Mouse (Mus musculus): ENCODE measurements around the gene Cpsf4l.

Cpsf4l gene

GRCm38 (mm10) chr11:113736848-113737552 lies 27.2 kb upstream of the Cpsf4l start:
- ATAC-seq (ENCODE audit: insufficient number of reproducible peaks, low FRiP score, low TSS enrichment) = no peak

DNA sequence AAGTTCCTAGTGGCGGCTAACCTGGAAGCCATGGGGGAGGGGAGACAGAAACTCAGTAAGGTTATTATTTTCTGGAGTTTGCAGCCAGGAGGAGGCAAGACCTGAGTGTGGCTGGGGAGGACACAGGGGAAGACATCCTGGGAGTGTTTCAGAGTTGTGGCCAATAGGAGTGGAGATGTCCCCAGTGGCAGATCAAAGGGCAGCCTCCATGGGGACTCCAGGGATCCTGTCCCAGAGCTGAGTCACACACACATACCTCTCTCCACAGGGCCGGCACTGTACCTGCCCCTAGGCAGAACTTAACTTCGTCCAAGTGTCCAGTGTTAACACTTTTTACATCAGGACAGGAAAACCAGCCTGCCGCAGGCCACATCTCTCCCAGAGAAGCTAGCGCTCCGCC lies 25.3 kb upstream of the Cpsf4l start:
- no peak for ATAC-seq (ENCODE audit: insufficient number of reproducible peaks, low FRiP score, low TSS enrichment)

DNA sequence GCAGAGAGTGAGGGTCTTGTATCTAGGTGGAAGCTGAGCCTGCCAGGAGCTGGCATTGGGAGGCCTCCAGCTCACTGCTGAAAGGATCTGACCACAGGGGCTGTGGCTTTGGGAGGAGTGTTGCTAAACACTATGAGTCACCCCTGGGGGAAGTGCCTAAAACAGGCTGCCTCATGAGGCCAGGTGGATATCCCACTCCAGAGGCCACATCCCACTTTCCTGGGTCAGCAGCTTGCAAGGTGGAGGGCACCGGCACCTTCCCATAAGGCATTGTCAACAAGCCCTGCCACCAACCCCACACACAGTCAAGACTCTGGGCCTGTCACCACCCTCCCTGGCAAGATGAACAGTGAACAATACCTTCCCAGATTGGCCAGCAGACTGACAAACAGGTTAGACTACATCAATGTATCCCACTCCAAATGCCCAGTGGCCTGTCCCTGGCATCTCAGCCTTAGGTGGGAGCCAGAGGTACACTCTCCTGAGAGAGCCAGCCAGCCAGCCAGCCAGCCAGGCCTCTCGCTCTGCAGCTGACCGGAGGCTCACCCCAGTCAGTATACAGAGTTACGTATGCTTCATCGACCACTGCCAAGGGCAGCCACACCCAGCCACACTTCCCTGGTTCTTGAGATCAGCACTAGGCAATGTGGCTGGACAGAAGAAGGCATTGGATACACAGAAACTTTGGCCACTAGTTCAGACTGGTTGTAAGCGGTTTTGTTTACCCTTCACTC lies 24.0 kb upstream of the Cpsf4l start:
- no peak for ATAC-seq (ENCODE audit: insufficient number of reproducible peaks, low FRiP score, low TSS enrichment)

GRCm38 (mm10) chr11:113731945-113732612 lies 22.3 kb upstream of the Cpsf4l start:
- no peak for ATAC-seq (ENCODE audit: insufficient number of reproducible peaks, low FRiP score, low TSS enrichment)

GRCm38 (mm10) chr11:113730879-113731278 lies 21.1 kb upstream of the Cpsf4l start:
- no peak for ATAC-seq (ENCODE audit: insufficient number of reproducible peaks, low FRiP score, low TSS enrichment)

DNA sequence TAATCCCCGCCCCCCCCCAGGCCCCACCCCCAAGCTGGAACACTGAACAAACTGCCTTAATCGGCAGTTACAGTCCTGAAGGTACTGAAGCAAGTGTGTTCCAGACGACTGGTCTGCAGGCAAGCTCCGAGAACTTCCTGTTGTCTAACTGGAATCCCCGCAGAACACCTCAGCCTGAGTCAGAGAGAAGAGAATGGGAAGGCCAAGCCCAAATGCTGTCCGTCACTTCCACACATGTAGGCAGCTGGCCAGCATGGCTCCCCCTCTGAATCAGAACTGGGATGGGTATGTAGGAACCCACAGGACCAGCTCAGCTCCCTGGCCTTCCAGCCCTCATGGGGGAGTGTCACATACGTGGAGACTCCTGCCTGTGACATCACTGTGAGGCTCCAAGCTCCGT lies 20.1 kb upstream of the Cpsf4l start:
- ATAC-seq (ENCODE audit: insufficient number of reproducible peaks, low FRiP score, low TSS enrichment) = no peak

DNA sequence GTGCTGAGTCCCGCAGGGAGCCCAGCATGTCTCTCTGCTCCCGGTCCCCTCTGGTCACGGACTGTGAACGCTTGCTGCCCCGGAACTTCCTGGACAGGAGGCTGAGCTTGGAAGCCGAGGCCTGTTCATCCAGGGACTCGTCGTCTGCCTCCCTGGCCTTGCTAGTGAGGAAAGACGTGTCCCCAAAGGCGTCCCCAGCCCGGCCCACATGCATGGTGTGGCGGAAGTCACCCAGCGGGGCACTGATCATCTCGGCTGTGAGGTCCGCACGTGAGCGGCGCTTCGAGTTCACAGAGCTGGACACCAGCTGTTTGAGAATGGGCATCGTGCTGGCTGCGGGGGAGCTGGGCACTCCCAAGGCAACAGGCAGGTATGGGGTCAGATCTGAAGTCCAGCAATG lies 19.4 kb upstream of the Cpsf4l start:
- no peak for ATAC-seq (ENCODE audit: insufficient number of reproducible peaks, low FRiP score, low TSS enrichment)

DNA sequence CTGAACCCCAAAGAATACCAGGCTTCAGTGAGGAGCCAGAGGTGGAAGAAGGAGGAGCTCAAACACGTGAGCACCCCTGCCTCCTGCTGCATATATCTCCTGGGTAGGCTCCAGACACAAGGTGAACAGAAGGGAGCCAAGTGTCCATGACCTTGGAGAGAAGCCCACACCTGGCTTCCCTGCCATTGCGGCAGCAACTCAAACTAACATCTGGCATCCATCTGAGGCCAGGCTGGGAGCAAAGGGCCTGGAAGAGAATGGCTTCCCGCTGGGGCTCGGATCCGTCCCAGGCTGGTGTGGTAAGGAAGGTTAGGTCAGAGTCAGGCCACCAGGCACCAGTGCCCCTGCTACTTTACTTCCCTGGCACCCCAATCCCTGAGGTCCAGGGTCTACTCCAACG lies 18.2 kb upstream of the Cpsf4l start:
- ATAC-seq (ENCODE audit: insufficient number of reproducible peaks, low FRiP score, low TSS enrichment) = no peak

GRCm38 (mm10) chr11:113726994-113727888 lies 17.4 kb upstream of the Cpsf4l start:
- no peak for ATAC-seq (ENCODE audit: insufficient number of reproducible peaks, low FRiP score, low TSS enrichment)

DNA sequence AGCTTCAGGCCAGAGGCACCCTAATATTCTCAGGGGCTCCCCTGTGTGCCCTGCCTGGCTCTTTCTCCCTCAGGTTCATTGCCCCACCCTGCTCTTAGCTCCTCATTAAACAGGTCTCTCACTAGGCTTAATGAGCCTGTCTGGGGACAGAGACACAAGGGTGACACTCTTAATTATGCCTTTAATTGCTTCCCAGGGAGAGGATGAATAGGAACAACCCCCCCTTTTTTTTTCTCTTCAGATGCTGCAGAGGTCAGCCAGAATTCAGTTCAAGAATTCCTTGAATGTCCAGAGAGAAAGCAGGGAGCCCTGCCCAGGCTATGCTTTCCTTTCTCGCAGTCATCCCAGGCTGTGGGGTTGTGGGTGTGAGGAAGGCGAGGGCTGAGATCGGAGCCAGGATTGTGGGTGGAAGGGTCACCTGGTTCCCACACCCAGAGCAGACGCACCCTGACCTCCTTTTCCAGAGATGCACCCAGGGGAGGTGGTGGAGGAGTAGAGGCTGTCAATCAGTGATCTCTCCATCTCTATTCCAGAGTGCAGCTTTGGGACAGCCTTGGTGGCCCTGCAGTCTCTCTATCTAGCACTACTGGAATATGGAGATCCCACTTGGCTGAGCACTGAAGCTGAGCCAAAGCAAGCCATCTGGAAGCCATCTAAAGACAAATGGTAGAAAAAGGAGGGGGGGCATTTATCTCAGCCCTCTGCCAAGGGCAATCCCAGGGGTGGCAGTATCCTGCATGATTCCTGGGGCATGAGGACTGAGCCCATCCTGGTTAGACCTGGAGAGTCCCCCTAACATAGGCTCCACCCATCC lies 15.6 kb upstream of the Cpsf4l start:
- ATAC-seq (ENCODE audit: insufficient number of reproducible peaks, low FRiP score, low TSS enrichment) = no peak

GRCm38 (mm10) chr11:113722405-113723090 lies 12.7 kb upstream of the Cpsf4l start:
- no peak for ATAC-seq (ENCODE audit: insufficient number of reproducible peaks, low FRiP score, low TSS enrichment)

GRCm38 (mm10) chr11:113717767-113718424 lies 8.1 kb upstream of the Cpsf4l start:
- ATAC-seq (ENCODE audit: insufficient number of reproducible peaks, low FRiP score, low TSS enrichment) = no peak

GRCm38 (mm10) chr11:113716132-113716531 lies 6.3 kb upstream of the Cpsf4l start:
- ATAC-seq (ENCODE audit: insufficient number of reproducible peaks, low FRiP score, low TSS enrichment) = no peak

GRCm38 (mm10) chr11:113715078-113715674 lies 5.4 kb upstream of the Cpsf4l start:
- no peak for ATAC-seq (ENCODE audit: insufficient number of reproducible peaks, low FRiP score, low TSS enrichment)

DNA sequence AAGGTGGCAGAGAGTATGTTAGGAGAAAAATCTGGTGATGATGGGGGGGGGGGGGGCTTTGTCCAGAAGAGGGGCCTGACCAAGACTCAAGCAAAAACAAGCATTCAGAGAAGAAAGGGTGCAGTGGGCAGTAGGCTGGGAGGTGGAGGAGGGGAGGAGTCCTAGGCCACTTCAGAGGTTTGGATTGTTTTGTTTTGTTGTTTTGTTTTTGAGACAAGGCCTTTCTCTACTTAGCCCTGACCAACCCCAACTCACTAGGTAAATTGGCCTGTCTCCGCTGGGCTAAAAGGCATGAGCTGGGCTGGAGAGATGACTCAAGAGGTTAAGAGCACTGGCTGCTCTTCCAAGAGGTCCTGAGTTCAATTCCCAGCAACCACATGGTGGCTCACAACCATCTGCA lies 1.2 kb upstream of the Cpsf4l start:
- no peak for ATAC-seq (ENCODE audit: insufficient number of reproducible peaks, low FRiP score, low TSS enrichment)

DNA sequence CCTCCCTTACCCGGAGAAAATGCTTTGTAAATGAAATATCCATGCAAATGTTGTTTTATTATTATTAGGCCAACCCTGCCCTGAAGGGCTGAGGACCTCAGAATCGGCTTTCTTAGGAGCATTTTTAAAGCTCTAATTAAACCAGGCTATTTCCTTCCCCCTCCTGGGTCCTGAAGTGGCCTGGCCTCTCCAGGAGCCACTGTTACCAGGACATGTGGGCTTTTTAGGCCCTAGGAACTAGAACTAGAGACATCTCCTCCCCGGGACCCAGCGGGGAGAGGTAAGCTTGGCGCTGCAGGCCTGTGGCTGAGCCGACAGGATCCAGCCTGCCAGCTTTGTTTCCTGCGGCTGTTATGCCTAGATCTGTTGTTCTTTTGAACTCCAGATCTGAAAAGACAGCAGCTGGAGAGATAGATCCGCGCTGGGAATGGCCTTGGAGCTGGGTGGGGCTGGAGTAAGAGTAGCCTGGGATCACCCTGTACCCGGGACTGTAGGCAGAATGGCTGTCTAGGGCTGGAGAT lies 500 bp upstream of the Cpsf4l start:
- no peak for ATAC-seq (ENCODE audit: insufficient number of reproducible peaks, low FRiP score, low TSS enrichment)

DNA sequence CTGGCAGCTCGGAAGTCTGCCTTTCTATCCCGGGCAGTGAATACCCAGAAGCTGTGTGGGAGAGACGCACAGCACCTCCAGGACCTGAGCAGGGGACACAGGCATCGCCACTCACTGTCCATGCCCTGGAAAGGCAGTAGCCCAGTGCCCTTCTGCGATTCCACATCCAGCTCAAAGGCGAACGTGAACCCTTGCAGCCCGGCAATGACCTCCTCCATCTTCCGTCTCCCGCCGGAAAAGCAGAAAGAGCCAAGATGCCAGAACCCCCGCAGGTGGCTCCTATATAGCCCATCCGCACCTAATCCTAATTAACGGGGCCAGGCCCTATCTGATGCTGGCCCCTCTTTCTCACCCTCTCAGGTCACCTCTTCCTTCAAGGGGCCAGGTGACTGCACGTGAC lies 545 bp downstream of the Cpsf4l start:
- ATAC-seq (ENCODE audit: insufficient number of reproducible peaks, low FRiP score, low TSS enrichment) = no peak

DNA sequence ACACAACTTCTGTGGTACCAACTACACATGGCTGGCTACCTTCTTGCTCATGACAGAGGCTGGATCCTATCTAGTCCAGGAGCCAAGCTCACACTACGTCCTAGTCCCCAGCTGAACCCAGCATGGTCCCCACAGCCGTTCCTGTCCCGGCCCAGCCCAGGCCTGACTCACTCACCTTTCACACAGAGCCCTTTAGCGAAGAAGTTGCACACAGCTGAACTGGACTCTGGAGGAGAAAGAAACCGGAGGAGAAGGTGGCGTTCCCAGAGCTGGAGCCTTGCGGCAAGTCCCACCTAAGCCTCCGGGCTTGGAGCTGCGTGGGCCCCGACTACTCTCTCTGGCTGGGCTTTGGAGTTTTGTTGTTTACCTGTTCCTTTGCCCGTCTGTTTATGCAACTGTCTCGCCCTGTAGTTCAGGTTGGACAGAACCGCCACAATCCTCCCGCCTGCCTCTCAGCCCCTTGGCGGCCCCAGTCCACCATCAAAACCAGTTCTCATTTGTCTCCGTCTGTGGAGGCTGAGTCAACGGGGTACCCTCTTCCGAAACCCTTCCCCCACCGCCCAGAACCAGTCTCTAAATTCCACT lies 1.1 kb downstream of the Cpsf4l start:
- no peak for ATAC-seq (ENCODE audit: insufficient number of reproducible peaks, low FRiP score, low TSS enrichment)

All from cerebellum, adult (tissue).